Mouse (Mus musculus) A20 (cell line): ENCODE data around the gene Bbs9.

Source experiments
- DNase-seq: peaks from one replicate; pipeline ENCODE4 v3.0.0-alpha.2; 2011; ENCODE audit warnings: low read depth, low spot score

Bbs9 gene

DNA sequence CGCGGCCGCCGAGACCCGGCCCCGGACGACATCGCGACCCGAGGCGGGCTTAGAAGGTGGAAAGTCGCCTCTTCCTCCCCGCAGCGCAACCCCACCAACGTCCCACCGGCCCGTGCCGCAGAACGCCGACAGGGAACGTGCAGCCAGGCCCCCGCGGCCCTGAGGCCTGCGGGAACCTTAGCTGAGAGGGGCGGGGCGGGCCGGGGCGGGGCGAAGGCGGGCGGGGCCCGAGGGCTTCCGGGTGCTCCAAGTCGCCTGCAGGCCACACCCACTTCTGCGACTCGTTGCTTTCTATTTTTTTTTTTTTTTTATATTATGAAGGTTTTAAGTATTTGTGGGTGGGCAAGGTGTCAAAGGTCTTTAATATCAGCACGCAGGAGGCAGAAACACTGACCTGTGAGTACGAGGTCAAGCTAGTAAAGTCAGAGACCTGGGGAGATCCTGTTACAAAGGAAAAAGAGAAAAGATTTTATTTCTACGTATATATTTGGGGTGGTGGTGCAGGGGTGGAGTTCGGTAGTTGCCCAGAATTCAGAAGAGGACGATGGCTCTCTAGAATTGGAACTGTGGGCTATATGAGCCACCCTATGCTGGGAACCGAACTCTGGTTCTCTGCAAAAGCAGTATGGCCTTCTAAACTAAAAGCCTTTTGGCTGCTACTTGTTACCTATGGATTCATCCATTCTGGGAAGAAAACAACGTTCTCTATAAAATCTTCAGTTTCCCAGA, 7.2 kb upstream of the Bbs9 start:
- peak; percentile 86 for DNase-seq

DNA sequence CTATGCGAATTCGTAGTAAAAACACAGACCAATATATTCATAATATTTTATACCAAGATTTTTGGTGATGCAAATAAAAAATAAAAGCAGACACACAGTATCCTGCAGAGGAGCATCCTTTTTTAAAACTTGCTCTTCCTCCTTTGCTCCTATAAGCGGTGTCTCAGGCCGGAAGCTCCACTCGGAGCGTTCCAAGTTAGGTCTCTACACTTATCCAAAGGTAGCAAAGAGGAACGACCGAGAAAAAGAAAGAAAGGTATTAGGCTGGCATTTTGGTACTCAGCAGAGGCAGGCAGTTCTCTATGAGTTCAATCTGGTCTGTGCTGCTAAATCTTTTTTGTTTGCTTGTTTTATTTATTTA, 6.6 kb upstream of the Bbs9 start:
- peak; percentile 15 for DNase-seq

DNA sequence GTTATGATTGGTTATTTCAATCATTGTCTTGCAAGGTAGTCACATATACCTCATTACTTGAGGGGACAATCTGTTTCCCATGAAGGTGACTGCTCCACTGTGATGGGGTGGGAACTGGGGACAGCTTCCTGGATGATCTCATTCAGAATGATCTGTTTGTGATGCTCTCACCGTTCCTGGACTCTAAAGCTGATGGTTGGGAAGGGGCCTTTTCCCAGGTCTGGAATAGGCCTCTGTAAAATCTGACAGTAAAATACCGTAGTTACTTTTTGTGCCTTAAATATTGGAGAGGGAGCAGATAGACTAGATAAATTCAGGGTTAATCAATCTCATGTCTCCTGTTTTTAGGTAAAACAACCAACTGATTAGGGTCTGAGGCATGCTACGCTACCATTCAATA, 5.9 kb upstream of the Bbs9 start, which contains the start of gene Rp9:
Rp9 (minus strand) TSS at position 101 of the 400 bp plus-strand sequence.
- no peak for DNase-seq

DNA sequence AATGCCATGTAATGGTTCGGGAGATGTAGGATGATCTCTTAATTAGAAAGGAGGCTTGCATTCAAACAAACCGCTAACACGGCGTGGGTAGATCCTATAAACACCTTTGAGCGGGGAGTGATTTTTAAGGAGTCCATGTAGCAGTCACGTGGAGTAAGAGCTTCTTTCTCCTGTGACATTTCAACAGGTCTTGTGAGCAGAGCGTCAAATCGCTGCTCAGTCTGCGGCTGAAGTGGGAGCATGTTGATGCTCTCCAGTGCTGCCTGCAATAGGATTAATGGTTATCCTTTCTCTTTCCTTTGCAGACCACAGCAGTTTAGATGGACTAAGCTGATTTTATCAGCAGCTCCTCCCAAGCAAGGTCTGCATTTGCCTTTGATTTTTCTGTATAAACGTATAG, 750 bp downstream of the Bbs9 start:
- DNase-seq, result peak; percentile 12

DNA sequence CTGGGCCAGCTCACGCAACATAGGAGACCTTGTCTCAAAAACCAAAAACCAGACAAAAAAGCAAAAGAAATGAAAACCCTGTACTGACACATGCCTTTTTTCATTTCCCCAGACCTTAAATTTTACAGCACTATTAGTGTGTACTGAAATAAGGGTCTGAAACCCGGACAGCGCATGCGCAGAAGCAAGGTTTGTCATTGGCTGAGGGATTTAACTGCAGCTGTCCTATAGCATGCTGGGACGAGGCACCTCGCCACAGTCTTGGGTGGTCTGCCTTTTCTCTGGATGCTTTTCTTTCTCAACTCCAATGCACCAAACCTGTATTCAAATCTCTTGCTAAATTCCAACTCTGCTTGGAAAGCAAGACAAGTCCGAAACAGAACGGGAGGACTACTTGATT, 3.4 kb downstream of the Bbs9 start:
- DNase-seq, result no peak

DNA sequence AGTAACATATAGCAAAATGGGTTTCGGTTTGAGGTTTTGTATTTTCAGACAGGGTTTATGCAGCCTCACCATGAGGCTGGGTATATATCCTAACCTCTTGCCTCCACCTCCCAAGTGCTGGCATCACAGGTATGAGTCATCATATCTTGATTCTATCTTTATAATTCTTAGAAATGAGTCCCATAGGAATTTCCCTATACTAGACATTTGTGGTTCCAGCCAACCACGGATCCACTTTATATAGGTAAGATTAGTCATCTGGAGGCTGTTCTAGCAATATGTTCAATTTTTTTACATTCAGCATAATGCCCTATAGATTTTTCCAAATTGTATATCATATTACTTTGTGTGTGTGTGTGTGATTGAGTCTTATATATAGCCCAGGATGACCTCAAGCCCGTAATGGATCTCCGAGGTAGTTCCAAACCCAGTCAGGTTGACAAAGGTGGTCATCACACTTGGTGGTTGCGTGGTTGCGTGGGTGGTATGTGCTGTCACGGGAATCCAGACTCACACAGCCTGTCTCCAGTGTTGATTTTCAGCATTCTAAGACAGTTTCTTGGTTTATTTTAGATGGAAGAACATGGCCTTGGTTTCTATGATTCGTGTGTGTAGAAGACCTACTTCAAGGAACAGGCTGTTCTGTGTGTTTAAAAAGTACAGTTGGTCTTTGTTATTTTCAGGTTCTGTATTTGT, 8.5 kb downstream of the Bbs9 start:
- no peak for DNase-seq

DNA sequence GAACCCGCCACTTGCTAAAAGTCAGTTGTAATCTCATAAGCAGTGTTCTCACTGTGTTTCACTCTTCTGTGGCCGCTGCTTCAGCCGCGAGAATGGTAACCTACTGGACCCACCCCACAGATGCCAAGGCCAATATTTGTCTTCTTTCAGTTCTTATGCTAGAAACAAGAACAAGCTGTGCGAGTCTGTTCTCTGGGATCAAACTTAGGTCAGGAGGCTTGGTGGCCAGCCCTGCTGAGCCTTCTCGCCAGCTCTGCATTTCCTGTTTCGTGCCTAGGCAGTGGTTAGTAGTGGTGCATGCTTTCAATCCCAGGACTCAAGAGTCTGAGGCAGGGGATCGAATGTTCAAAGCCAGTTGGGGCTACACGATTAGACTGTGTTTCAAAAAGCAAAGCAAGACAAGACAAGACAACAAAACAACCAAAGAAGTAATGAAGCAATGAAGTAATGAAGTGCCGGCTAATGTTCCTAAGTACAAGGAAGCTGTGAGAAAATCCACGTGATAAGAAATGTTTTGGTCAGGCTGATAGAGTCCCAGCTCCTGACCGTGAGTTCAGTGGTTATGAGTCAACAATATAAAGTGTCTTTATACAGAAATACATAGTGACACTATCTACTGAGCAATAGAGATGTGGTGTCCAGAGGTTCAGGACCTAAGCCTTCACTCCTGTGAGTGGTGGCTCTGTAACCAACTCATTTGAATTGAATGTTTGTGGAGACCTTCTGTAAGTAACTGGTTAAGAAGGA, 9.2 kb downstream of the Bbs9 start:
- DNase-seq, result no peak

DNA sequence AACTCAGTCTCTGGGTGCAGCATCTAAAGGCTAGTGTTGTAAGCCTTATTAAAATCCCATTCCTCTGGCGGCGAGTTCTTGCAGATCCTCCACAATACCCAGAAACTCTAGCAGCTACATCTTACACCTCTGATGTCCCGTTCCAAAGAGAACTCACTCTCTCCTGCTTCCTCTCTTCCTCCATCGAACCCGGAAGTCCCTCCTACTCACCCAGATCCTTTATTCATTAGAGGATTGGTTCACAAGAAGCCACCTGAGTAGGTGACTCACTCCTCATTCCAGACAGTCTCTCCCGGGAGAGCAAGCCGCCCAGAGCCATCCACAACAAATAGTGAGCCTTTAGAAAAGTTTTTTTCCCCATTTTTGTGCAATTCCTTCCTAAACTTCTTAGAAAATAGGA, 10.7 kb downstream of the Bbs9 start:
- DNase-seq, result no peak

DNA sequence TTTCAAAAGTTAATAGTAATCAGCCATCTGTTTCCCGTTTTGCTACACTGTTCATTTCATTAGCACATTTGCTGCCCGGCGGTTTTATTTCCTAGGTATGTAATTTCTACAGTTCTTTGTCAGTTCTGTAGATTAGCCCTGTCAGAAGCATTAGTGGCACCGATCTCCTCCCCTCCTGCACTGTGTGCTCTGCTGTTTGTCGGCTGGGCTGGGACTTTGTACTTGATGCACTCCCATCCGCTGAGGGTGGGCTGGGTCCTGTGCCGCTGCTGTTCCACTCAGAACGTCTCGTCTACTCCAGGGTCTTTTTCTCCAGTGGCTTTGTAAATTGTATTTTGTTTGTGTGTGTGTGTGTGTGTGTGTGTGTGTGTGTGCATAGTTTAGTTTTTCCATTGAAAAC, 13.4 kb downstream of the Bbs9 start:
- no peak for DNase-seq

DNA sequence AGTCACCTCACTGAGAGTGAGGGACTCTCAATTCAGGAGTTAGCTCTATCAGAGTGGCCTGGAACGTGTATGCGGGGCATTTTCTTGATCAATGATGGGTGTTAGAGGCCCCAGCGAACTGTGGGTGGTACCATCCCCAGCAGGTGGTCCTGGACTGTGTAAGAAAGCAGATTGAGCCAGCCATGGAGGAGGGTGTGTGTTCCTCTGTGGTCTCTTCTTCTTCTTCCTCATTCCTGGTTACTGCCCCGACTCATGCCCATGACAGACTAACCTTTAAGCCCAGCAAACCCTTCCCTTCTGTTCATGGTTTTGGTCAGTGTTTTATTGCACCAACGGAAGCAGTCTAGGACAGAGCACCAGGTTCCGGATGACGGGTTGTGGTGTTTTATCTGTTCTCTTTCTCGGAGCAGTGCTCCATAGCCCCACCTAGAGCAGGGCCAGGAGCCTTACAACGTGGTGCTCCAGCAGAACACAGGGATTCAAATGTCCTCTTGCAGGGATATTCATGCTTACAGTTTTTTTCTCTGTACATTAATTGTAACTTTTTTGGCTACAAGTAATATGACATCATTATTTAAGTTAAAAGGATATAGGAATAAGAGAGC, 18.8 kb downstream of the Bbs9 start:
- DNase-seq, result no peak

DNA sequence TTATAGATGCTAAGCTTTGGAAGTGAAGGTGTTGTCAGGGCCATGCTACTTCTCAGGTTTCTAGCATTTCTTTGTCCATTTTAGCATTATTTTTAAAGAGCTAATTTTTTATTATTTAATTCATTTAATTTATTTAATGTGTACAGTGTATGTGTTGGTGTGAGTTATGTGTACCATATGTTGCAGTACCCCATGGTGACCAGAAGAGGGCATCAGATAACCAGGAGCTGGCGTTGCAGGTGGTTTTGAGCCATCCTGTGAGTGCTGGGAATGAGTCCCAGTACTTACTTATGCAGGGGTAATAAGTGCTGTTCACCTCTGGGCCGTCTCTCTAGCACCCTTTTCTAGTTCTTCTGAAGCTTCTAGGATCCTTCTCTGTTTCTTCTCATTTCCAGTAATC, 19.6 kb downstream of the Bbs9 start:
- DNase-seq, result peak; percentile 3

DNA sequence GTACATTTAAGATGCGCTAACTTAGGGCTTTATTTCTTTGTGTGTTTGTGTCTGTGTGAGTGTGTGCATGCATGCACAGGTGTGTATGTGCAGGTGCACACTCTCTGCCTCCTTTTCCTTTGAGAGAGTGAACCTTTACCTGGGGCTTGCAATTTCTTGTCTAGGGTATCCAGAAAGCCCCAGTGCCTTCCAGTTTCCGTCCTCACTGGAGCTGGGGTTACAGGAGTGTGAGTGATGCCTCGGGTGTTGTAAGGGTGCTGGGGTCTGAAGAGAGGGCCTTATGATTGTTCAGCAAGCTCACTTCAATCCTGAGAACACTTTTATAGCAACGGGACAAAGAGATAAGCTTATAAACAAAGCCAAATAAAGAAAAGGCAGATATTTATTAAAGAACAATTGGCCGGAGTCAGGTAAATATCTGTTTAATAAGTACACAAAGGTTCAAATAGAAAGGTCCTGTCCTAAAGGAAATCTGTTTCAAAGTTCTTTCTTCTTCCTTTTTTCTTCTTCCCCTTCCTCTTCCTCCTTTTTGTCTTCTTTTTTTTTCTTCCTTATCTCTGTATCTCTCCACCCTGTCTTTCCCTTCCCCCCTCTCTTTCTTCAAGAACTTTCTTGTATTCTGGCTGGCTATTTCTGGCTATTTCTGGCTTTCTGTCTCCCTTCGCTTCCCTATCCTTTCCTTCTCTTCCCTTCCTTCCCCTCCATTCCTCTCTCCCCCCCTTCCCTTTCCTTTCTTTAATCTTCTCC, 21.7 kb downstream of the Bbs9 start:
- DNase-seq, result no peak

DNA sequence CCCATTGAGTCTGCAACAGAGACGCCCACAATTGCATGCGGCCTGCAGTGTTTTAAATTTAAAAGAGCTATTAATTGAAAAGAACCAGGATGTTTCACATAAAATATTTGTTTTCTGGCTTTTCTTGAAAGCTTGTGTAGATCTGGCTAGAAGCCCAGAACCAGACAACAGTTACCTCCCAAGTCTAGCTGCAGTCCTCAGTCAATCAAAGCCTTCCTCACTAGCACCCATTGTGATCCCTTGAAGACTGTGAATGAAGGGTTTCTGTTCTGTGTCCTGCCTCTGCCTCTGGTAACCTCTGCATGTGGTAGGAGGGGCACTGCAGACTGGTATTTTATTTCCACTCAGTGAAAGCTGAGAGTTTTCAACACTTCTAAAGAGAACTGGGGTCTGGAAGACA, 27.5 kb downstream of the Bbs9 start:
- no peak for DNase-seq

DNA sequence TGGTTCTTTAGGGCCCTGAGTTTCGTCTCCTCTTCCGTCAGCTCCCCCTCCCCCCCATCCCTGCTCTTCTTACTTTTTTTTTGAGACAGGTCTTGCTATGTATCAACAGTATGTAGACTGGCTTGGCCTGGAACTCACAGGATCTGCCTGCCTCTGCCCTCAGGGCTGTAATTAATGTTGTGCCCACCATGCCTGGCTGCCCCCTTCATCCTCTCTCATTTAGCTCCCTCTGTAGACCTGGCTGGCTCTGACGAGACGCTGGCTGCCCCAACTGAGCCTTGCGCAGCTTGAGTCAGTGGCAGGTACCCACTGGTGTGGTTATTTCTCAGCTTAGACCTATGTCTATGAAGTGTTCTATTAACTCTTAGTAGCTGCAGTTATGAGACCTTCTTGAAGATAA, 28.1 kb downstream of the Bbs9 start:
- DNase-seq, result no peak

DNA sequence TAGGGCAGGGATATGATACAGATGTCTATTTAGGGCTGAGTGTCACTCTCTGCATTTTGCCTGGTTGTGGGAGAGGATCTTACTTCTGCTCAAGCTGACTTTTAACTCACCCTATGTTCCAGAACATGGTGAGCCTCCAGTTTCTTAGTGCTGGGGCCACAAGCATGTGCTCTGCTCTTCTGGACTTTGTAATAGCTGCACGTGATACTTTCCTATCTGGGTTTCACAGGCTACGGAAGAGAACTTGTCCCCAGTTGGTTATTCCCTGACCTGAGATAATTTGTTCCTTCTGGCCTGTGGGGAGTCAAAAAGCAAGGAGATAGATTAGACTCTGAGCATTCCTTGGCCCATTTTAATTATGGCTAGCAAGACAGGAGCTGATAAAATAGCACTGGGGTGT, 30.1 kb downstream of the Bbs9 start:
- DNase-seq, result no peak

DNA sequence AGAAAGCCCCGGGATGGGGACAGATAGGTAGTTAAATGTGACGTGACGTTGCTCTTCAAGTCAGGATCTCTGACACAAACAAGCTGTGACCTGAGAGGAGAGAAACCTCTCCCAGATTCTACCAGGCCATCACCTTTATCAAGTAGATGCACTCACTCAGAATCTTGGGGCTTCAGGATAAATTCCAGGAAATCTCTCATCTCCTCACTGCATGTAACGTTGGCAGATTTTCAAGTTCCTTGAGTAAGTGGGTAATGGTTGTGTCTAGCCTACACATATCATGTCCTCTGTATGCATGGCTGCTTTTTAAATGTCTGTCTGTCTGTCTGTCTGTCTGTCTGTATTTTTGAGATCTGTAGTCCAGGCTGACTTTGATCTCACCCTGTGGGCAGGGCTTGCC, 39.6 kb downstream of the Bbs9 start:
- no peak for DNase-seq

DNA sequence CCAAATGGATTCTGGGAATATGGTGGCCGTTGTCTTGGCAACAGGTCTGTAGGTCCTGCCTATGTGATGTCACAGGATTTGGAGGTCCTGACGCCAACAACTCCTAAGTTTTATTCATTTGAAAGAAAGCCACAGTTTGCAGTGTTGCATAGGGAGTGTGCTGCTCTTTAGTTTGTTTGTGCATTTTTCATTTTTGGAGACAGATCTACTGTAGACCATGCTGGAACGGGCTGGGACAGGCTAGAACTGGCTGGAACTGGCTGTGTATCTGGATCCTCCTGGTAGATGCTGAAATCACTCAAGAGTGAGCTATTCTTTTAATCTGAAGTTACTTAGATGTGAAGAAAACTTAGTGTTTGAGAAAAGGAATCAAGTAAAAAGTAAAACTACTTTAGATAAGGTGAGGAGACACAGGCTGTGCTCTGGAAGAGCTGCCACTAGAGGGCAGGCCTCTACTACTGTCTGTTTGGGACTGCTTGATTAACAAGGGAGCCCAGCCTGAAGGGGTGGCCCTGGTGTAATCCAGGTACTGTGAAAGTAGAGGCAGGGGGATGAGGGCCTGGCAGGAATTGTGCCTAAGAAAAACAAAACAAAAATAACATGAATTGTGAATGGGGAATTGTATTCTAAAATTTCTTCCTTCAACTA, 43.0 kb downstream of the Bbs9 start:
- peak; percentile 45 for DNase-seq

DNA sequence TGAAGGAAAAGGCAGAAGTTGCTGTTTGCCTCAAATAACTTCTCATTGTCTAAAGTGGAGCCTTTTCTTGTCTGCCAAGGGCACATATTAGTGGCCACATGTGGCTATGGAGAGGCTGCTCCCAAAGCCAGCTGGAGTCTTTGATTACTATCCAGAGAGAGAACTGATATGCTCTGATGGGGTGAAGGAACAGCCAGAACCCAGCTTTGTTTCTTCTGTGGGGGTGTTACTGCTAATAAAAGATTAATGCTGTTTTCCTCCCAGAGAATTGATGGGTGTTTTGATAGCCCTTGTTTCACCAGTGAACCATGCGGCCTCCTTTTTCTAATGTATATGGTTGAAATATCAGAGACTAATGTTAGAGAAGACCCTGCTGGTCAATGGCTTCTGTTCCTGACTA, 47.9 kb downstream of the Bbs9 start:
- no peak for DNase-seq

DNA sequence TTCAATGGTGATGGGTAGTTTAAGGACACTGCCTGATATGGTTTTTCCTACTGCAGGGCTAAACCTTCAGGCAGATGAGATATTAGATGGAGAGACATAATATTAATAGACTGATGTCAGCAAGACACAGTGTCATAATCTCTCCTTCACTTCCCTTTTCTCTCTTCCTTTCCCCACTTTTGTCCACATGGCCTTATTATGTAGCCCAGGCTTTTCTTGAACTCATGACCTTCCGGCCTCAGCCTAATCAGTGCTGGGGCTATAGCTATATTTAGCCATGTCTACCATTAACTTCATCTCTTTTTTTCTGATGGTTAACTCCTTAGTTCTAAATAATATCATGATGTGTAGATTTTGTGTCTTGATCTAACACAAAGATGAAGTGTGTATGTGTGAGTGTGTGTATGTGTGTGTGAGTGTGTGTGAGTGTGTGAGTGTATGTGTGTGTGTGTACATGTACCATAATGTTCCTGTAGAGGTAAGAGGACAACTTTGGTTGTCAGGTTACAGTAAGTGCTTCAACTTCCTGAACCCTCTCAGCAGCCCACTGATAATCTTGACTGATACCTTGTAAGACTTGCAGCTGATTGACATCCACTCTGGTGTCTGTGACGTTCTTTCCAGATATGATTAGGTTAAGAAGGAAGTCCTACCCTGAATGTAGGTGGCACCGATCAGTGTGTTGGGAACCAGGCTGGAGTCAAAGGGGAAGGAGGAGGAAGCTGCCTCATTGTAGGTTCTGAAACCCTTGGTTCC, 55.4 kb downstream of the Bbs9 start:
- no peak for DNase-seq

DNA sequence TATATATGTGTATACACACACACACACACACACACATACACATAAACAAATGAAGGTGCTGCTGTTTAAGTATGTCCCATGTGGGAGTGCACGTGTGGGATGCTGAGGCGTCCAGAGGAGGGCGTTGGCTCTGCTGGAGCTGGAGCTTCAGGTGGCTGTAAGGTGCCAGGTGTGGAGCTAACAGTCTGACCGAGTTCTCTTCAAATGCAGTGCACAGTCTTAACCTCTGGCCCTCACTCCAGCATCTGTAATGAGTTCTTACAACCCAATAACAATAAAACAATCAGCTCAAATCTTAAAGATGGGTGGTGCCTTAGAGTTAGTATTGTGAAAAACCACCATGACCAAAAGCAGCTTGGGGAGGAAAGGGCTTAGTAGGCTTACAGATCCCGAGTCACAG, 56.6 kb downstream of the Bbs9 start:
- DNase-seq, result no peak
